Mouse (Mus musculus) lung, adult 2 months (tissue): ENCODE data around the gene Il20.

Source experiments
- CTCF ChIP-seq: fragments of 200-500 bp; IDR thresholded peaks from 2 replicates; pipeline ENCODE4 v1.5.1; 2011; ENCODE audit warnings: mild to moderate bottlenecking, low read length, control low read depth; ENCODE audit not compliant: insufficient read depth
- POLR2A ChIP-seq: fragments of 200-500 bp; IDR thresholded peaks from 2 replicates; pipeline ENCODE4 v1.6.1; 2011; ENCODE audit warnings: low read depth, mild to moderate bottlenecking, control low read depth, low read length, borderline replicate concordance; ENCODE audit errors: extremely low read depth

DNA sequence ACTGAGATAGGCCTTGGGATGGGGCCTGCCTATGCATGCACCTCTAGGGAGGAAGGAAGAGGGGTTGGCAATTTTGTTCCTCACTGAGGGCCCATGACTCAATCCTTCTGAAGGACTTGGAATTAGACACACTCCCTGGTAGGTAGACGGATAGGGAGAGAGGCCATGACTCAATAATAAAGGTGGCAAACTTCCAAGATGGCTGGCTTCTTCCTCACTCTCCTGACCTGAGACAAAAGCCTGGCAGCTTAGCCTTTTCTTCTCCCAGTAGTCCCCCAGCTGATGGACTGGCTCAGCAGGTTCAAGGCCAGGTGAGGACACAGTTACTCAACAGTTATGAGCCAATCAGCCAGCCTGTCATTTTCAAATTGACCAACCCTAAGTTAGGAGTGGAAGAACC, 18.8 kb downstream of the Il20 start:
- TF ChIP-seq POLR2A (no peak), CTCF (no peak)
